In genomic region chr5:104068751-104069150, GRCm38 (mm10) we compare ENCODE assay signal across 9 mouse cellular contexts. TPM values are rescaled to one million over a fixed set of nuclear protein-coding genes. Genes with fewer than 3 reads are reported as not detected.
A peak's percentile ranks its signal among the peaks of the same experiment; 100 is the strongest.
DNase-seq lines count a peak whose midpoint lies in the region; ATAC-seq and TF ChIP-seq lines count a peak whose summit lies in the region.
"Had no signal": no experiment of that assay in that cellular context is flagged by ENCODE, and none has a peak within 500 bp of the region (broad histone marks: within the 10 kb centered on the region; RNA-seq: fewer than 3 reads in every experiment).

No protein-coding gene starts in this region.

- H3K9me3 ChIP-seq in heart, embryonic 11.5 days (replicated peaks; ENCODE audit: control insufficient read depth, low read length), result no peaks in the 10 kb centered on the region

- WGBS in heart, embryonic 11.5 days (ENCODE audit: insufficient replicate concordance), result 83% methylated on average over 7 of the region's 7 CpGs
- 82% methylated on average over 7 of the region's 7 CpGs for WGBS in small intestine, adult 2 months

- H3K27ac ChIP-seq in heart, embryonic 11.5 days (ENCODE audit: low read depth, low read length), result no peak overlapping the region
- no peak overlapping the region for H3K27ac ChIP-seq in cortical plate, adult 2 months (ENCODE audit: insufficient read depth, low read length)
- H3K27ac ChIP-seq in small intestine, adult 2 months (ENCODE audit: insufficient read depth, low read depth, low read length), result no peak overlapping the region

- no peaks in the 10 kb centered on the region for H3K27me3 ChIP-seq in heart, embryonic 11.5 days (ENCODE audit: control insufficient read depth, insufficient read depth, low read length)
- H3K27me3 ChIP-seq in small intestine, adult 2 months (ENCODE audit: control insufficient read depth, insufficient read depth, low read length), result no peaks in the 10 kb centered on the region

- no peak overlapping the region for H3K9ac ChIP-seq in heart, embryonic 11.5 days (ENCODE audit: low read depth, low read length)

- no peak overlapping the region for H3K4me3 ChIP-seq in heart, embryonic 11.5 days (ENCODE audit: low read depth, low read length)
- H3K4me3 ChIP-seq in cortical plate, adult 2 months (ENCODE audit: insufficient read depth, low read length), result no peak overlapping the region
- H3K4me3 ChIP-seq in small intestine, adult 2 months (ENCODE audit: low read depth, low read length), result no peak overlapping the region

- no peak overlapping the region for H3K4me2 ChIP-seq in heart, embryonic 11.5 days

- peaks cover 6% of the 10 kb centered on the region; the same call in 1 of the 2 replicates for H3K4me1 ChIP-seq in heart, embryonic 11.5 days (ENCODE audit: control insufficient read depth, insufficient read depth, low read length)
- peaks cover 2% of the 10 kb centered on the region; the same call in 1 of the 2 replicates for H3K4me1 ChIP-seq in cortical plate, adult 2 months (ENCODE audit: control insufficient read depth, insufficient read depth, low read length)
- no peaks in the 10 kb centered on the region; the same call in 1 of the 2 replicates for H3K4me1 ChIP-seq in small intestine, adult 2 months (ENCODE audit: control insufficient read depth, insufficient read depth, insufficient read length, low read length)

- TF ChIP-seq POLR2A in cortical plate, adult 2 months (IDR thresholded peaks at IDR 0.05; ENCODE audit: extremely low read depth, insufficient read depth, low read length), result no peak
- no peak for TF ChIP-seq POLR2A in small intestine, adult 2 months (IDR thresholded peaks at IDR 0.05; ENCODE audit: low read depth, low read length)

- ATAC-seq in heart, embryonic 11.5 days (replicated peaks; ENCODE audit: insufficient number of reproducible peaks, low FRiP score, low TSS enrichment), result no peak

- H3K36me3 ChIP-seq in heart, embryonic 11.5 days (ENCODE audit: control insufficient read depth, insufficient read depth, low read length), result peaks cover 4% of the 10 kb centered on the region
- H3K36me3 ChIP-seq in small intestine, adult 2 months (ENCODE audit: control insufficient read depth, insufficient read depth, low read length), result peaks cover 9% of the 10 kb centered on the region

- DNase-seq in heart, adult 11 months, result peak; percentile 85
- peak; percentile 15 for DNase-seq in lung, postnatal 14 days
- DNase-seq in lung, postnatal 25 days (ENCODE audit: low spot score), result no peak
- no peak for DNase-seq in urinary bladder, postnatal 4 days (ENCODE audit: low spot score in 2 of 2)
- DNase-seq in c-Kit-positive CD71-positive TER-119-positive erythroid progenitor cells, embryonic 14.5 days (ENCODE audit: low spot score), result no peak

- peak; percentile 77 for TF ChIP-seq CTCF in cortical plate, adult 2 months (IDR thresholded peaks at IDR 0.05; ENCODE audit: extremely low read depth, insufficient read depth, low read length)
- peak; percentile 48; the same call in 1 of the 2 replicates for TF ChIP-seq CTCF in small intestine, adult 2 months (IDR thresholded peaks at IDR 0.05; ENCODE audit: extremely low read depth, insufficient read length, insufficient replicate concordance, low read depth, low read length)

RNA-seq across cellular contexts. Expression of gene Gm17660, which starts 8.7 kb away (rescaled TPM):
- not detected in 2 replicates for polyA plus RNA-seq in heart, embryonic 11.5 days (2014; fragmentation: Nextera tagmentation; extraction: Ambion mirVana)
- 0.25 TPM in 1 of 2 replicates, not detected in the other for polyA plus RNA-seq in cortical plate, adult 2 months (2012; rRNA removed)
- polyA plus RNA-seq in small intestine, adult 2 months (2012; rRNA removed), result not detected in 2 replicates
- polyA plus RNA-seq: gonadal fat pad, adult 2 months had no signal

RNA-seq across cellular contexts. Expression of gene Nudt9, which starts 22.6 kb away (rescaled TPM):
- 51.8 and 53.5 TPM in 2 replicates for polyA plus RNA-seq in heart, embryonic 11.5 days (2014; fragmentation: Nextera tagmentation; extraction: Ambion mirVana)
- polyA plus RNA-seq in cortical plate, adult 2 months (2012; rRNA removed), result 75.7 and 82.3 TPM in 2 replicates
- 24.6 and 58.0 TPM in 2 replicates for polyA plus RNA-seq in small intestine, adult 2 months (2012; rRNA removed)

RNA-seq across cellular contexts. Expression of gene Sparcl1, which starts 44.8 kb away (rescaled TPM):
- 18.2 and 21.8 TPM in 2 replicates for polyA plus RNA-seq in heart, embryonic 11.5 days (2014; fragmentation: Nextera tagmentation; extraction: Ambion mirVana)
- 1,820 and 1,861 TPM in 2 replicates for polyA plus RNA-seq in cortical plate, adult 2 months (2012; rRNA removed)
- polyA plus RNA-seq in small intestine, adult 2 months (2012; rRNA removed), result 24.3 and 28.8 TPM in 2 replicates

RNA-seq across cellular contexts. Expression of gene Hsd17b11, which starts 47.0 kb away (rescaled TPM):
- 4.2 and 5.3 TPM in 2 replicates for polyA plus RNA-seq in heart, embryonic 11.5 days (2014; fragmentation: Nextera tagmentation; extraction: Ambion mirVana)
- 38.1 and 41.4 TPM in 2 replicates for polyA plus RNA-seq in cortical plate, adult 2 months (2012; rRNA removed)
- 46.9 and 109 TPM in 2 replicates for polyA plus RNA-seq in small intestine, adult 2 months (2012; rRNA removed)

Comparison
In these comparisons a context has a peak if more than half of its experiments do, and no peak if none do; other contexts are left out.
1. DNase-seq: peak in heart, adult 11 months (single experiment) and lung, postnatal 14 days (single experiment); none in lung, postnatal 25 days (single experiment), urinary bladder, postnatal 4 days (0 of 2) and c-Kit-positive CD71-positive TER-119-positive erythroid progenitor cells, embryonic 14.5 days (single experiment).
2. RNA of gene Sparcl1, which starts 44.8 kb away (polyA plus RNA-seq): 1,820 to 1,861 TPM in cortical plate, adult 2 months; 24.3 to 28.8 TPM in small intestine, adult 2 months and 18.2 to 21.8 TPM in heart, embryonic 11.5 days; every median in the first group is over 10 times any median in the second.